Mouse (Mus musculus) liver, adult (tissue): ENCODE measurements around the gene Pik3cb.

Experiments used
- GATA4 ChIP-seq: IDR thresholded peaks from 2 replicates; pipeline ENCODE4 v1.6.1; 2014; ENCODE audit warnings: mild to moderate bottlenecking, low read length; ENCODE audit not compliant: insufficient replicate concordance

Pik3cb gene

GRCm38 (mm10) chr9:98999881-99000339 is 140.5 kb downstream of the Pik3cb start:
- TF ChIP-seq GATA4 = no peak

- TF ChIP-seq GATA4 = no peak
These were observed 146.3 kb downstream of the Pik3cb start for GRCm38 (mm10) chr9:98994103-98994502.

GRCm38 (mm10) chr9:98987131-98987530 is 153.3 kb downstream of the Pik3cb start:
- TF ChIP-seq GATA4 = no peak
